Mouse (Mus musculus) thymus, postnatal 10 days (tissue): Measurements from ENCODE around the gene Loxl3.

ENCODE experiments used
- DNase-seq, 2 experiments: peaks; one replicate each; pipeline ENCODE4 v3.0.0; 2021; ENCODE audit warnings: low spot score in 2 of 2

Gene Loxl3

DNA sequence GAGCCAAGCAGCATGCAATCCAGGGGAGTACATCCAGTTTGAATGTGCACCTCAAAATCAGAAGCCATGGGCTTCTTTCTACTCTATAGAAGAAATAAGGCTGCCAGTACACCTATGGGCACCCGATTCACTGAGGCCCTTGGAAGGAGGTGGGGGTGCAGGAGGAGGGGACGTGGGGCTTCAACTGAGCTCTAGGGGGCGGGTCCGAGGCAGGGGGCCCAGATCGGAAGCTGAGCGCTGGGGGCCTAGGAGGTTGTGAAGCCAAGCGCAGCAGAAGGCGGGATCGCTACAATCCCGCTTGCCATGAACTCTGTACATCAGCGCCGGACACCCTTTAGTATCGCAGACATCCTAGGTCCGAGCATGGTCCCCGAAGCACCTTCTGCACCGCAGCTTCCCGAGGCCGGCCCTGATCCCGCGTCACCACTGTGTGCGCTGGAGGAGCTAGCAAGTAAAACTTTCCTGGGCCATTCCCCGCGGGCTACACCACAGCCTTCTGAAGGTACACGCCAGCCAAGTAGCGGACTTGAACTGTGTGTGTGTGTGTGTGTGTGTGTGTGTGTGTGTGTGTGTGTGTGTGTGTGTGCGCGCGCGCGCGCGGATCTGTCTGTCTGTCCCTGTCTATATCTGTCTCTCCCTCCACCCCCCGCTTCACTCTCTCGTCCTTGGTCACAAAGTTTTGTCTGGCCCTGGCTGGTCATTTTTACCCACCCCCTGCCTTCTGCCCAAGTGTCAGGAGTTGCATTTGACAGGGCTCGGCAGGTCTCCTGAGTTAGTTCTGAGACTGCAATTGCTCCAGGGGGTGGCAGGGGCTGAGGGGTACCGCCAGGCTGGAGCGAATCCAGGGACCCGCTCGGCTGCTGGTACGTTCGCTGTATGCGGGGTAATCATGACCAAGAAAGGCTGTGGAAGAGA, 52.4 kb downstream of the Loxl3 start, which contains the start of gene Lbx2:
Gene Lbx2 (plus strand): TSS at position 247 of the 915 bp plus-strand sequence.
- DNase-seq = no peak

DNA sequence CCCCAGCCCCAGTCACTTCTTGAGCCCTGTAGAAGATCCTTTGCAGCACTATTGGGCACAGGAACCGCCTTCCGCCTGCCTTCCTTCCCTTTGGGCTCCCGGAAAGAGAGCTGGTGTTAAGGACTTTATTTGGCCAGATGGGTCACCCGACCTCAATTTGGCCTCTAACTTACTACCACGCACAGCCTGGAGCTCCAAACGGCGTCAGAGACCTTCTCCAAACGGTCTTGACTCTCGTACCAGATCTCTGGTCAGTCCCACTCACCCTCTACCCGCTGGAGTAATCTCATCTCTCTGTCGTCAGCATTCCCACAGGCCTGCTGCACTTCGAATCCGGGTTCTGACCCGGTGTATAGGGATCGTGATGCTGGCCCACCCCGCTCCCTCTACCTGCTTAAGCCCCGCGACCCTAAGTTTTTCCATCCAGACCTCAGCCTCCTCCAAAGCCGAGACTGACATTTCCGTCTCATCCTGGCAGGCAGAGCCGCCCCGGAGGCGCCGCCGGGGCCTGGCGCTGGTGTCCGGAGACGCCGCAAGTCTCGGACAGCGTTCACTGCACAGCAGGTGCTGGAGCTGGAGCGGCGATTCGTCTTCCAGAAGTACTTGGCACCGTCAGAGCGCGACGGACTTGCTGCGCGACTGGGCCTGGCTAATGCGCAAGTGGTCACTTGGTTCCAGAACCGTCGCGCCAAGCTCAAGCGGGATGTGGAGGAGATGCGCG, 53.4 kb downstream of the Loxl3 start:
- DNase-seq = no peak

DNA sequence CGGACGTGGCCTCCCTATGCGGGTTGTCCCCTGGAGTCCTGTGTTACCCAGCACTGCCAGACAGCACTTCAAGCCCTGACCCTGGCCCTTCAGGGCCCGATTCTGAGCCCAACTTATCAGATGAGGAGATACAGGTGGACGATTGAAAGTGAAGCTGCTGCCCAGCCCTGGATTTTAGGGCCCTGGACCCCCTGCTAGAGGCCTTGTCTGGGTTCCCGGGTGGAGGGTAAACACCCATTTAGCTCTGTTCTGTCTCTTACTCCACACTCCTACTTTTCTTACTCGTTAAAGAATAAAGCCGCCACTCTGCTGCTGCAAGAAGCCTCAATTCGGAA, 53.9 kb downstream of the Loxl3 start:
- DNase-seq = no peak

DNA sequence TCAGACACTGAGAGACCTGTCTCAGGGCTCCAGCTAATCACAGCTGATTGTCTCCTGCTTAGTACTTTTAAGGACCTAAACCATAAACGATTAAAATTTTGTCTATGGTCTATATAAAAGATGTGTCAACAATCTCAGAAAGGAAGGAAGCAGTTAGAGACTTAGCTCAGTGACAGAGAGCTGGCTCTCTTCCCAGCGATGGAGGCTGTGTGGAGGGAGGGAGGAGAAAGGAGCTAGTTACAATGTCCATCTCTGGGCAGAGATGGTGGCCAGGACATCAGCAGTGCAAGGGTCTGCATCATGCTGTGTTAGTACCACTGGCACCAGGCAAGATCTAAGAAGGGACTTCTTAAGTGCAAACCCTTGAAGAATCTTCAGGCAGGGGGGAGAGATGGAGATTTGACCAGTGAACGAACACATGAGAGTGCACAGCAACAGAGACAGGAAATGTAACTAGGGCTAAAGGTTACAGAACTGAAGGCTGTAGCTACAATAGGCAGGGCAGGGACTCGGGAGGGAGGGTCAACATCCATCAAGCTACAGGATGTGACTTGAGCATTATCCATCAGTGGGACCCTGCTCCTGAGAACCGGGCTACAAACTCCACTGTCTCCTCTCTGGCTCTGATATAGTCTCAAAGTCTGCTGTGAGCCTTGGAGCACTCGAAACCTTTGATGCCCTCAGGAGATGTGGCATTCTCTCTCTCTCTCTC, 58.6 kb downstream of the Loxl3 start:
- DNase-seq = no peak

DNA sequence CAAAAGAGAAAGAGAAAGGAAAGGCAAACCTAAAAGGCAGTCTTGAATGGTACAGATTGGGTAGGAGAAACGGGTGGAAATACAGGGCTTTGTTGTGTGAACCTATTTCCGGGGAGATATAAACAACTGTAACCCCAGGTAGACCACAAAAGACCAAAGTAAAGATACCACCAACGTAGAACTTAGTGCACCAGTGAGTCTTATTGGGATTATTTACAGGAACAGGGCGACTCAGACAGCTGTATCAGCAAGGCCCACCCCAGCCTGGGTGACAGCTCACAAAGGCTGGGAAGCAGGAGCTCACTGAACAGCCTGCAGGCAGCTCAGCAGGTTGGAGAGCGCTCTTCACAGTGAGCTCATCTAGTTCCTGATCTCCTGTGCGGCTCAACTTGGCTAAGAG, 62.0 kb downstream of the Loxl3 start:
- DNase-seq = peak in 1 of 2 experiments; percentile 49

DNA sequence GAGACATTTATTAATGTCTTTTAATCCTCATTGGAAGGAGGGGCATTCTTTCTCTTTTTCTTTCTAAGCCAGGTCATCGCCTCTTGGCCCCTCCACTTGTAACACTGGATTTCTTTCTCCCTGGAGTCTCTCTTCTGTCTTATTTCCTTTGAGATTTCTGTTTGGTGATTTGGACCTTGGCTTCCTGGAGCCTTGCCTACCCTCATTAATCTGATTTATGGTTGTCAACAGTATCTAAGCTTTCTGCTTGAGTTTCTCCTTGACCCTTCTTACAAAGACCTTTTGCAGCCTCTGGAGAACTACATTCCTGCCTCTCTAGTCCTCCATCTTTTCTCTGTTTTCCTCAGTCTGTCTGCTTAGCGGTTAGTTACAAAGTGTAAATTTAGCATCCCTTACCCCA, 64.4 kb downstream of the Loxl3 start:
- DNase-seq = no peak

DNA sequence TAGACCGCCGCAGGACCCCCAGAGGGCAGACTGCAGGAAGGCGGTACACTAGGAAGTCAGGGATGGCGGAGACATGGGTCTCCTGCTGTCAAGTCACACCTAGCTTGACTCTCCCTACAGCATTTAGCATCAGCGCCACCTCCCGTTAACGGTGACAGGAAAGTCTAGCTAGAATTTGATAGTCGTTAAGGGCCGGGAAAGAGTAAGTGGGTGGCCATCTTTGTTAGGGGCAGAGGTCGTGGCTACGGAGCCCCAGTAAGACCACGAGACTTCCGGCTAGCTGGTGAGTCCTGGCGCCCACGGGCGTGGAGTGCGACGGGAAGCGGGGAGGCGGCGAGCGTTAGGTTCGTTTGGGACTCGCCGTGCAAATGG, 67.3 kb downstream of the Loxl3 start, which contains the start of the genes Ccdc142 and Gm42688:
Gene Ccdc142 (plus strand): TSS at position 286 of the 372 bp plus-strand sequence.
Gene Gm42688 (plus strand): TSS at position 302 of the 372 bp plus-strand sequence.
- DNase-seq = peak; percentile 89 to 90

DNA sequence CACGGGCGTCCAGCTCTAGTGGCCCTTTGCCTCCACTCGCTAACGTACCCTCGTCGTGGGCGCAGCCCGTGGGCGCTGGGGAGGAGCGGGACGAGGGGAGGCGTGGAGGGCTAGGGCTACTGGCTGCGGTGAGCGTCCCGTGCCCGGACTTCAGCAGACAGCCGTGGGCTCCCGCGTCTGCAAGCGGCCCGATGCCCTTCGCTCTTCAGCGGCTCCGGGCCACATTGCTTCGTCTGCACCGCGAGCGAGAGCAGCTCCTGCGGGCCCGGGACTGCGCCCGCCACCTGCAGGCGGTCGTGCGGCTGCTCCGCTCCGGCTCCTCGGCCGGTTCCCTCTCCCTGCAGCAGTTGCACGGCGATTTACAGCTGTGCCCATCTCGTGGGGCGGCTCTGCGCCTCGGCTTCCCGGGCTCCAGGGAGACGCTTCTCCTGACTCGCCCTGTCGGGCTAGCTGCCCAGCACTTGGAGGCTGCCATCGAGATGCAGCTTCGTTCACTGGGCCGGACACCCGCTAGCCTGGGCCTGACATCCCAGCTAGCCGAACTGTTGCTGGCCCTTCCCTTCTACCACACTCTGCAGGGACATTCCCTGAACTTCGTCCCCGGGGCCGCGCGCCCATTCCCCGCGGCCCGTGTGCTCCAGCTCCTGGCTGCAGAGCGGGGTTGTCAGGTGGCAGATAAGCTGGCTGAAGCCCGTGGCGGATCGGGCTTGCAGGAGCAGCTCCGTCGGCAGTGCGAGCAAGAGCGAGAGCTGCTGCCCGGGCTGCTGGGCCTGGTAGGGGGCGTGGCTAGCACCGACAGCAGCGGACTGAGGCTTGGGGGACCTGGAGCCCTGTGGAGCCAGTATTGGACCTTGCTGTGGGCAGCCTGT, 67.9 kb downstream of the Loxl3 start:
- peak; percentile 71 to 82 for DNase-seq
